Mouse (Mus musculus): ENCODE results near the gene Rap1gap. TPM values are rescaled to one million over a fixed set of nuclear protein-coding genes. Genes with fewer than 3 reads are reported as not detected.

Rap1gap gene
- polyA plus RNA-seq, 1 experiment: 9.5 TPM

DNA sequence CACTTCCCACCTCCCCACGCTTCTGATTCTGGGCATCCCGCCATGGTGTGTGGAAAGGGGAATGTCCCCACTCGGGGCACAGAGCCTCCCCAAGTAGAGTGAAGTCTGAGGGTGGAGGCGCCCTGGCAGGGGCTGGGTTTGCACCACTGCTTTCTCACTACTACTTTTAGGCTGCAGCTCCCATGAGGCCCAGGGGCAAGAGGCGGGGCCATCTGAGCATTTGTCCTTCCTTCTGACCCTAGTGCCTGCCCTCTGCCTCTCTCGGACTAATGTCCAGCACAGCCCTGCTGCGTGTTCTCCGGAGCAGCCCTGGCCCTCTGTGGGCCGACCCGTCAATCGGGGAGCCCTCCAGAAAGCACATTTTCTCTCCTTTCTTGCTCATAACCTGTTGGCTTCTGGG is 59.7 kb downstream of the Rap1gap start:
- peak overlapping the region; percentile 33 for H3K4me3 ChIP-seq (ENCODE audit: low read depth, low read length)
- H3K4me1 ChIP-seq (ENCODE audit: control insufficient read depth, insufficient read depth, low read length): peaks cover 14% of the 10 kb centered on the region
- H3K9me3 ChIP-seq (replicated peaks; ENCODE audit: control insufficient read depth, insufficient read depth, low read length, poor library complexity, severe bottlenecking): no peaks in the 10 kb centered on the region
- H3K36me3 ChIP-seq (ENCODE audit: control insufficient read depth, insufficient read depth, low read length, poor library complexity, severe bottlenecking): no peaks in the 10 kb centered on the region
- H3K27me3 ChIP-seq (ENCODE audit: control insufficient read depth, insufficient read depth, low read length, poor library complexity, severe bottlenecking): no peaks in the 10 kb centered on the region
- H3K9ac ChIP-seq (ENCODE audit: low read depth, poor library complexity, severe bottlenecking): peak overlapping the region; percentile 15
- H3K27ac ChIP-seq (ENCODE audit: insufficient read depth, low read length): no peak overlapping the region
- TF ChIP-seq CTCF (IDR thresholded peaks at IDR 0.05; ENCODE audit: low read depth, low read length) (no peak), EP300 (IDR thresholded peaks at IDR 0.05; ENCODE audit: insufficient read depth, low read depth, low read length) (no peak), POLR2A (IDR thresholded peaks at IDR 0.05; ENCODE audit: insufficient read depth, low read length) (no peak)

DNA sequence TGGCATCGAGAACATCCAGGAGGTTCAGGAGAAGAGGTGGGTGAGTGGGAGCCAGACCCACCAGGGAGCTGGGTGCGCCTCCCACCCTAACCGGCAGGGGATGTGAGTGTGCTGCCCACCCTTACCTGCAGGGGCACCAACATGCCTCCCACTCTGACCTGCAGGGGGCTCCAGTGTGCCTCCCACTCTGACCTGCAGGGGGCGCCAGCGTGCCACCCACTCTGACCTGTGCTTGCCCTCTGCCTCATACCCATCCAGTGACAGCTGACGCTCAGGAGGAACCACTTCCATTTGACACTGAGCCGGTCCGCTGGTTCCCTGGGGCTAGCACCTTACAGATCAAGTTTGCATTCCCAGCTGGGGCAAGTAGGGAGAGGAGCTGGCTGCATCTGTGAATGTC is 60.2 kb downstream of the Rap1gap start:
- H3K36me3 ChIP-seq (ENCODE audit: control insufficient read depth, insufficient read depth, low read length, poor library complexity, severe bottlenecking): no peaks in the 10 kb centered on the region
- no peak for TF ChIP-seq POLR2A (IDR thresholded peaks at IDR 0.05; ENCODE audit: insufficient read depth, low read length)
- TF ChIP-seq EP300 (IDR thresholded peaks at IDR 0.05; ENCODE audit: insufficient read depth, low read depth, low read length): 0 out of 2 replicates have a peak, but pooled peaks have one; percentile 55
- TF ChIP-seq CTCF (IDR thresholded peaks at IDR 0.05; ENCODE audit: low read depth, low read length): peak; percentile 100
- H3K4me1 ChIP-seq (ENCODE audit: control insufficient read depth, insufficient read depth, low read length): peaks cover 17% of the 10 kb centered on the region
- no peak overlapping the region for H3K4me3 ChIP-seq (ENCODE audit: low read depth, low read length)
- no peak overlapping the region for H3K27ac ChIP-seq (ENCODE audit: insufficient read depth, low read length)
- H3K9ac ChIP-seq (ENCODE audit: low read depth, poor library complexity, severe bottlenecking): no peak overlapping the region
- H3K9me3 ChIP-seq (replicated peaks; ENCODE audit: control insufficient read depth, insufficient read depth, low read length, poor library complexity, severe bottlenecking): no peaks in the 10 kb centered on the region
- no peaks in the 10 kb centered on the region for H3K27me3 ChIP-seq (ENCODE audit: control insufficient read depth, insufficient read depth, low read length, poor library complexity, severe bottlenecking)

DNA sequence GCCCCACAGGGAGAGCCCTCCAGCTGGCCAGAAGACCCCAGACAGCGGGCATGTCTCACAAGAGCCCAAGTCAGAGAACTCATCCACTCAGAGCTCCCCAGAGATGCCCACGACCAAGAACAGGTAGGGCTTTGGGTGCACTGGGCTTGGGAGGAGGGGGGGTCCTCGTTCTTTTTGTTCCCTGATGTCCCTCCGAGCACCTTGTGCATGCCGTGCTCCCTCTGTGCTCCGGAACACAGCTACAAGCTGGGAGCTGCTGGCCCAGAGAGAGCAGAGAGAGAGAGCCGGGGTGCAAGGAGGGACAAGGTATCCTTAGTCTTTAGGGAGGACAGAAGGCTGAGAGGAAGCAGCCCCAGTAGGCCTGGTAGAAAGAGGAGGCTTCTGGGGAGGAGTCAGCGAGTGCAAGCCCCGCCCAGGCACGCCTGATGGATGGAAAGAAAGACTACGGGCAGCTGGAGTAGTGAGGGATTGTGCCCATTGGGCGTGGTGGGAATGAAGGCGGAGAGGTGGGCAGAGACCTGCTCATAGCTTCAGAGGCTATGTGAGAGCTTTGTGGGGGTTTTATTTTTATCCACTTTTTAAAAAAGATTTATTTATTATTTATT is 61.1 kb downstream of the Rap1gap start:
- H3K27ac ChIP-seq (ENCODE audit: insufficient read depth, low read length): no peak overlapping the region
- H3K27me3 ChIP-seq (ENCODE audit: control insufficient read depth, insufficient read depth, low read length, poor library complexity, severe bottlenecking): no peaks in the 10 kb centered on the region
- no peaks in the 10 kb centered on the region for H3K36me3 ChIP-seq (ENCODE audit: control insufficient read depth, insufficient read depth, low read length, poor library complexity, severe bottlenecking)
- H3K9me3 ChIP-seq (replicated peaks; ENCODE audit: control insufficient read depth, insufficient read depth, low read length, poor library complexity, severe bottlenecking): no peaks in the 10 kb centered on the region
- peaks cover 17% of the 10 kb centered on the region for H3K4me1 ChIP-seq (ENCODE audit: control insufficient read depth, insufficient read depth, low read length)
- TF ChIP-seq POLR2A (IDR thresholded peaks at IDR 0.05; ENCODE audit: insufficient read depth, low read length): no peak
- no peak for TF ChIP-seq EP300 (IDR thresholded peaks at IDR 0.05; ENCODE audit: insufficient read depth, low read depth, low read length)
- no peak for TF ChIP-seq CTCF (IDR thresholded peaks at IDR 0.05; ENCODE audit: low read depth, low read length)
- no peak overlapping the region for H3K4me3 ChIP-seq (ENCODE audit: low read depth, low read length)
- H3K9ac ChIP-seq (ENCODE audit: low read depth, poor library complexity, severe bottlenecking): no peak overlapping the region

DNA sequence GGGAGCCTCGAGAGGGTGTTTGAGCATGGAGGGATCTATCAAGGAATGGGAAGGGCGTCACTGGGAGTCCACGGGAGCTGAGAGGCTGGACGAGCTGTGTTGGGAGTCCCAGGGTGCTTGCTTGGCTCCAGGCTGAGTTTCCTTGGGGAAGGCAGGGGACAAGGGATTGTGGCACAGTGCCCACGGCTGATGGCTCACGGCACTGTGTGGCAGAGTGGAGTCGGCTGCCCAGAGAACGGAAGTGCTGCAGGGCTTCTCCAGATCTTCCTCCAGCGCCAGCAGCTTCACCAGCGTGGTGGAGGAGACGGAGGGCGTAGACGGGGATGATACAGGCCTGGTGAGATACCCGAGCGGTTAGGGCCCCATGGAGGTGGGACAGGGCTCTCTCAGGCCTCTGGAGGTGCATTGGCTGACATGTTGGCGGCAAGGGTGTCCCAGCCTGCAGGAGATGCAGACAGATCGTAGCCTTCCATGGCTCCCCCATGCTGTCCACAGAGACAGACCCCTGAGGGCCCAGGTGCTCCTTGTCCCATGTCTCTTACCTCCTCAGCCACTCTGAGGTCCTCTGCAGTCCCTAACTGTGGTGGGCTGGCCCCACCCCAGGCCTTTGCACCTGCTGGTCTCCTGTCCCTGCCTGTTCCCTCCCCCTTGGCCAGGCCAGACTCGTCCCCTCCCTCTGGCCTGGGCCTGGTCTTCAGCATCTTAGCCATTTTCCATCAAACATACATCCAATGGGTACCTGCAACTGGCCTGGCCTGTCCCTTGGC is 62.4 kb downstream of the Rap1gap start:
- TF ChIP-seq POLR2A (IDR thresholded peaks at IDR 0.05; ENCODE audit: insufficient read depth, low read length): no peak
- TF ChIP-seq EP300 (IDR thresholded peaks at IDR 0.05; ENCODE audit: insufficient read depth, low read depth, low read length): no peak
- TF ChIP-seq CTCF (IDR thresholded peaks at IDR 0.05; ENCODE audit: low read depth, low read length): no peak
- H3K36me3 ChIP-seq (ENCODE audit: control insufficient read depth, insufficient read depth, low read length, poor library complexity, severe bottlenecking): no peaks in the 10 kb centered on the region
- no peak overlapping the region for H3K4me3 ChIP-seq (ENCODE audit: low read depth, low read length)
- H3K9me3 ChIP-seq (replicated peaks; ENCODE audit: control insufficient read depth, insufficient read depth, low read length, poor library complexity, severe bottlenecking): no peaks in the 10 kb centered on the region
- H3K27ac ChIP-seq (ENCODE audit: insufficient read depth, low read length): no peak overlapping the region
- H3K27me3 ChIP-seq (ENCODE audit: control insufficient read depth, insufficient read depth, low read length, poor library complexity, severe bottlenecking): no peaks in the 10 kb centered on the region
- H3K4me1 ChIP-seq (ENCODE audit: control insufficient read depth, insufficient read depth, low read length): peaks cover 17% of the 10 kb centered on the region
- no peak overlapping the region for H3K9ac ChIP-seq (ENCODE audit: low read depth, poor library complexity, severe bottlenecking)

- Histone ChIP-seq H3K4me3 (ENCODE audit: low read depth, low read length) (no peak overlapping the region), H3K27me3 (ENCODE audit: control insufficient read depth, insufficient read depth, low read length, poor library complexity, severe bottlenecking) (no peaks in the 10 kb centered on the region), H3K36me3 (ENCODE audit: control insufficient read depth, insufficient read depth, low read length, poor library complexity, severe bottlenecking) (no peaks in the 10 kb centered on the region), H3K9ac (ENCODE audit: low read depth, poor library complexity, severe bottlenecking) (no peak overlapping the region), H3K27ac (ENCODE audit: insufficient read depth, low read length) (no peak overlapping the region), H3K4me1 (ENCODE audit: control insufficient read depth, insufficient read depth, low read length) (peaks cover 17% of the 10 kb centered on the region), H3K9me3 (replicated peaks; ENCODE audit: control insufficient read depth, insufficient read depth, low read length, poor library complexity, severe bottlenecking) (no peaks in the 10 kb centered on the region)
- no peak for TF ChIP-seq CTCF (IDR thresholded peaks at IDR 0.05; ENCODE audit: low read depth, low read length)
- no peak for TF ChIP-seq POLR2A (IDR thresholded peaks at IDR 0.05; ENCODE audit: insufficient read depth, low read length)
These were observed 63.1 kb downstream of the Rap1gap start for GRCm38 (mm10) chr4:137727506-137728187.

Data from ES-Bruce4 (cell line).